Mouse (Mus musculus) lung, adult 2 months (tissue): ENCODE measurements around the gene Gtf2a2.

Experiments
- CTCF ChIP-seq: fragments of 200-500 bp; IDR thresholded peaks from 2 replicates; pipeline ENCODE4 v1.5.1; 2011; ENCODE audit warnings: mild to moderate bottlenecking, low read length, control low read depth; ENCODE audit not compliant: insufficient read depth
- POLR2A ChIP-seq: fragments of 200-500 bp; IDR thresholded peaks from 2 replicates; pipeline ENCODE4 v1.6.1; 2011; ENCODE audit warnings: low read depth, mild to moderate bottlenecking, control low read depth, low read length, borderline replicate concordance; ENCODE audit errors: extremely low read depth

DNA sequence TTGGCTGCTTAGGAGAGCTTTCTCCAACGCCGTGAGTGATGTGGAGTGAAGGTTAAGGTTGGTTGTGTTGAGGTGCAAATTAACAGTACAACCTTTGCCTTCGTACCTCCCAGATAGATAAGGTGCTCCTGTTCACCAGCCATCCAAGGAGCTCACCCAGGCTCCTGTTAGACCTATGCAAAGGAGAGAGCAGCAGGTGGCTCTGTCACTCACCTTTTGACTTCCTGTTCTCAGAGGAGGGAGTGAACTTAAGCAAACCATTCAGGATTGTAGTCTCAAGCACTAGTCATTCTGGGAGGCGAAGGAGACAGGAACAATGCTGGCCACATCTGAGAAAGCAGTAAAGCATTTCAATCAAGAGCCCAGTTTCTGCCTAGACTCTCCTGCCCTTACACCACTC is 24.3 kb downstream of the Gtf2a2 start:
- TF ChIP-seq POLR2A (no peak), CTCF (no peak)
